Mouse (Mus musculus): ENCODE measurements at regions not wholly inside any gene's neighbourhood (a gene's known extent, or its start where the extent isn't known, plus 50 kb on each side); places are given as distances from the start of the nearest gene placed in this dataset.
A peak's percentile ranks its signal among the peaks of the same experiment; 100 is the strongest.

GRCm38 (mm10) chr13:88459474-88460173 is 361.6 kb upstream of the Edil3 start:
- Histone ChIP-seq H3K27me3 (replicated peaks; ENCODE audit: control insufficient read depth, insufficient read depth, low read length) (no peaks in the 10 kb centered on the region), H3K4me1 (ENCODE audit: control insufficient read depth, insufficient read depth, low read depth, low read length) (no peaks in the 10 kb centered on the region), H3K9ac (ENCODE audit: low read depth, low read length) (no peak overlapping the region), H3K27ac (ENCODE audit: low read depth, low read length) (no peak overlapping the region), H3K9me3 (ENCODE audit: control insufficient read depth, low read length) (no peaks in the 10 kb centered on the region), H3K36me3 (ENCODE audit: control insufficient read depth, insufficient read depth, low read length) (no peaks in the 10 kb centered on the region), H3K4me2 (ENCODE audit: low read length) (no peak overlapping the region), H3K4me3 (ENCODE audit: low read length) (no peak overlapping the region)
- WGBS, result 73% methylated on average over 2 of the region's 2 CpGs
- no peak for ATAC-seq

GRCm38 (mm10) chr13:88490104-88490503 is 331.2 kb upstream of the Edil3 start:
- Histone ChIP-seq H3K36me3 (ENCODE audit: control insufficient read depth, insufficient read depth, low read length) (no peaks in the 10 kb centered on the region), H3K4me2 (ENCODE audit: low read length) (no peak overlapping the region), H3K9me3 (ENCODE audit: control insufficient read depth, low read length) (no peaks in the 10 kb centered on the region), H3K27me3 (replicated peaks; ENCODE audit: control insufficient read depth, insufficient read depth, low read length) (no peaks in the 10 kb centered on the region), H3K4me1 (ENCODE audit: control insufficient read depth, insufficient read depth, low read depth, low read length) (no peaks in the 10 kb centered on the region), H3K9ac (ENCODE audit: low read depth, low read length) (no peak overlapping the region), H3K27ac (ENCODE audit: low read depth, low read length) (no peak overlapping the region), H3K4me3 (ENCODE audit: low read length) (no peak overlapping the region)
- WGBS, result 80% methylated on average over 10 of the region's 10 CpGs
- ATAC-seq, result no peak

DNA sequence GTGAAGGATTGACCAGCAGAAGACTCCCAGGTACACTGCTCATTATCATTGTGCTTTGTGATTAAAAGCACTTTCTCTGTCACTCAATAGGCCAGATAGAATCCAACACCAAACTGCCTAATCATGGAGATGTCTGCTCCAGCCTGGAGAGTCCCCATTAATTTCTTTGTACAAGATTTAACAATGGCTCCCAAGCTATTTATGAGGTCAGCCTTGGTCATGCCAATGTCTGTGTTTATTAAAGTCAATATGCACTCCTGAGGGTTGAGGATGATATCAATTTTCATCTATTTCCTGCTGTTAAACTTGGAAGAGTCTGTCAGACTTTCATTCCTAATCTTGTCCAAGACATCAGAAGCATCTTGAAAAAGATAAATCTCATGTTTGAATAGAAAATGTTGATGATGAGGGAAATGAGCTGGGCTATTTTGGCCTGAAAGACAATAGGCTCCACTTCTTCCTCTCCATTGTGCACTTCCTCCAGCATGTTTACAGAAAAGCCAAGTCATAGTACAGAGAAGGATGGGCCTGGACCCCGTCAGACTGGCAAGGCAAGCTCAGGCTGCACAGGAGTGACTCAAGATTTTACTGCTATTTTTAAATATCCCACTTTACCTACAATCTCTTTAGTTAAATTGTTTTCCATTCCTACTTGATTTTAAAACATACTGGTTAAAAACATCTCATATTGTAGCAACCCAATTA is 310.3 kb upstream of the Edil3 start:
- WGBS, result 72% methylated on average over 1 of the region's 1 CpGs
- Histone ChIP-seq H3K27ac (ENCODE audit: low read depth, low read length) (no peak overlapping the region), H3K4me3 (ENCODE audit: low read length) (no peak overlapping the region), H3K9ac (ENCODE audit: low read depth, low read length) (no peak overlapping the region), H3K27me3 (replicated peaks; ENCODE audit: control insufficient read depth, insufficient read depth, low read length) (no peaks in the 10 kb centered on the region), H3K4me2 (ENCODE audit: low read length) (no peak overlapping the region), H3K4me1 (ENCODE audit: control insufficient read depth, insufficient read depth, low read depth, low read length) (no peaks in the 10 kb centered on the region), H3K36me3 (ENCODE audit: control insufficient read depth, insufficient read depth, low read length) (no peaks in the 10 kb centered on the region), H3K9me3 (ENCODE audit: control insufficient read depth, low read length) (no peaks in the 10 kb centered on the region)
- no peak for ATAC-seq

DNA sequence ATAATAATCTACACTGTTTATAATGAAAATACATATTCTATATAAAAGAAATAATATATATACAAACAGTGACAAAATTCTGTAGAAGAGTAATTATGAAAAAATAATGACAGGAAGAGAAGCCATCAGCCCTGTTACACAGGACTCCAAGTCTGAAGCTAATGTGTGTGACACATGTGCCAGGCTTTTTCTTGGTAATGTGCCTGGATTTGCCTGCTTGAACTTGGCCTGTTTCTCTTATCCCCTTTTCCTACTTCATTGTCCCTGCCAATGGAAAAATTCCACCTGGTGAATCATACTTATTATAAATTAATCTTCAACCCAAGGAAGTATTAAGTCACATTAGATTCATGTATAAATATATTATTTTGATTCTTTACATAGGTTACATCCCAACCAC is 286.5 kb upstream of the Edil3 start:
- Histone ChIP-seq H3K27me3 (replicated peaks; ENCODE audit: control insufficient read depth, insufficient read depth, low read length) (no peaks in the 10 kb centered on the region), H3K9ac (ENCODE audit: low read depth, low read length) (no peak overlapping the region), H3K4me2 (ENCODE audit: low read length) (no peak overlapping the region), H3K27ac (ENCODE audit: low read depth, low read length) (no peak overlapping the region), H3K9me3 (ENCODE audit: control insufficient read depth, low read length) (no peaks in the 10 kb centered on the region), H3K4me3 (ENCODE audit: low read length) (no peak overlapping the region), H3K36me3 (ENCODE audit: control insufficient read depth, insufficient read depth, low read length) (no peaks in the 10 kb centered on the region), H3K4me1 (ENCODE audit: control insufficient read depth, insufficient read depth, low read depth, low read length) (no peaks in the 10 kb centered on the region)
- no peak for ATAC-seq

GRCm38 (mm10) chr13:88554504-88554903 is 266.8 kb upstream of the Edil3 start:
- H3K4me2 ChIP-seq (ENCODE audit: low read length), result no peak overlapping the region
- no peaks in the 10 kb centered on the region for H3K27me3 ChIP-seq (replicated peaks; ENCODE audit: control insufficient read depth, insufficient read depth, low read length)
- H3K9me3 ChIP-seq (ENCODE audit: control insufficient read depth, low read length), result no peaks in the 10 kb centered on the region
- 57% methylated on average over 2 of the region's 2 CpGs for WGBS
- H3K9ac ChIP-seq (ENCODE audit: low read depth, low read length), result no peak overlapping the region
- H3K4me1 ChIP-seq (ENCODE audit: control insufficient read depth, insufficient read depth, low read depth, low read length), result no peaks in the 10 kb centered on the region
- H3K4me3 ChIP-seq (ENCODE audit: low read length), result no peak overlapping the region
- peak; percentile 81 for ATAC-seq
- no peaks in the 10 kb centered on the region for H3K36me3 ChIP-seq (ENCODE audit: control insufficient read depth, insufficient read depth, low read length)
- no peak overlapping the region for H3K27ac ChIP-seq (ENCODE audit: low read depth, low read length)

DNA sequence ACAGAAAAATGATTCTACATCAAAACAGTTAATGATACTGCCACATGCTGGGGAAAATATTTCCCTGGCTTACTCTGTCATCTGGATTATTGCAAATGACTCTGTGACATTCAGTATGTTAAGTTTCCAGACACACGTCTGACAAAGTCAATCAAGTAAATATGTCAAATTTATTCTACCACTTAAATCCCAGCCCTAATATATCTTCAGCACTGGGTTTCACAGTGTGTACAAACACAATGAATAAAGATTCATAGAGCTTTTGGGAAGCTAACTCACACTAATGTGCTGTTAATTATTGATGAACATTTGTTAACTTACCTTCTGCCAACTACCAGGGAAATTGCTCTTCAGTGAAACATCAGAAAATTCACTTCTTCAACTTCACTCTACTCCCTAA is 256.3 kb upstream of the Edil3 start:
- Histone ChIP-seq H3K27me3 (replicated peaks; ENCODE audit: control insufficient read depth, insufficient read depth, low read length) (no peaks in the 10 kb centered on the region), H3K4me2 (ENCODE audit: low read length) (no peak overlapping the region), H3K4me3 (ENCODE audit: low read length) (no peak overlapping the region), H3K9ac (ENCODE audit: low read depth, low read length) (no peak overlapping the region), H3K27ac (ENCODE audit: low read depth, low read length) (no peak overlapping the region), H3K9me3 (ENCODE audit: control insufficient read depth, low read length) (no peaks in the 10 kb centered on the region), H3K4me1 (ENCODE audit: control insufficient read depth, insufficient read depth, low read depth, low read length) (no peaks in the 10 kb centered on the region), H3K36me3 (ENCODE audit: control insufficient read depth, insufficient read depth, low read length) (no peaks in the 10 kb centered on the region)
- no peak for ATAC-seq
- 69% methylated on average over 1 of the region's 1 CpGs for WGBS

DNA sequence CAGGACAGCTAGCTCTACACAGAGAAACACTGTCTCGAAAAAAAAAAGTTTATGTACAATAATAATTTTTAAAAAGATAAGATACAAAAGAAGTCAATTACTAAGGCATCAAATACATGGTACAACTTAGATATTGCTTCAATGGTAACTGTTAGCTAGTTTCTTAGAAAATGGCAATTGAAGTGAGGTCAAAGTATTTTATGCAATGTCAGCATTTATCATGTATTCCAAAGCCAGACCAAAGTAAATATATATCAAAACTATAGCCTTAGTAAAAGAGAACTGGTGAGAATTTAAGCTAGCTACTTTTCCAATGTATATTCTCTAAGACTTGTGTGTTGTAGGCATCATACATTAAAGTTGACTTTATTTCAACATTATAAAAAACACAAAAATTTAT is 219.0 kb upstream of the Edil3 start:
- 56% methylated on average over 1 of the region's 1 CpGs for WGBS

GRCm38 (mm10) chr13:88610610-88611009 is 210.7 kb upstream of the Edil3 start:
- no peak overlapping the region for H3K4me3 ChIP-seq (ENCODE audit: low read length)
- no peak for ATAC-seq
- no peaks in the 10 kb centered on the region for H3K27me3 ChIP-seq (replicated peaks; ENCODE audit: control insufficient read depth, insufficient read depth, low read length)
- whole genome bisulfite sequencing, result 73% methylated on average over 2 of the region's 2 CpGs
- no peak overlapping the region for H3K4me2 ChIP-seq (ENCODE audit: low read length)
- H3K4me1 ChIP-seq (ENCODE audit: control insufficient read depth, insufficient read depth, low read depth, low read length), result no peaks in the 10 kb centered on the region
- no peak overlapping the region for H3K9ac ChIP-seq (ENCODE audit: low read depth, low read length)
- no peaks in the 10 kb centered on the region for H3K36me3 ChIP-seq (ENCODE audit: control insufficient read depth, insufficient read depth, low read length)
- no peak overlapping the region for H3K27ac ChIP-seq (ENCODE audit: low read depth, low read length)
- H3K9me3 ChIP-seq (ENCODE audit: control insufficient read depth, low read length), result no peaks in the 10 kb centered on the region

More for the DNA sequence above, 219.0 kb upstream of the Edil3 start:
- Histone ChIP-seq H3K27me3 (replicated peaks; ENCODE audit: control insufficient read depth, insufficient read depth, low read length) (no peaks in the 10 kb centered on the region), H3K4me1 (ENCODE audit: control insufficient read depth, insufficient read depth, low read depth, low read length) (no peaks in the 10 kb centered on the region), H3K9ac (ENCODE audit: low read depth, low read length) (no peak overlapping the region), H3K4me3 (ENCODE audit: low read length) (no peak overlapping the region), H3K4me2 (ENCODE audit: low read length) (no peak overlapping the region), H3K27ac (ENCODE audit: low read depth, low read length) (no peak overlapping the region), H3K9me3 (ENCODE audit: control insufficient read depth, low read length) (no peaks in the 10 kb centered on the region), H3K36me3 (ENCODE audit: control insufficient read depth, insufficient read depth, low read length) (no peaks in the 10 kb centered on the region)
- ATAC-seq, result no peak

DNA sequence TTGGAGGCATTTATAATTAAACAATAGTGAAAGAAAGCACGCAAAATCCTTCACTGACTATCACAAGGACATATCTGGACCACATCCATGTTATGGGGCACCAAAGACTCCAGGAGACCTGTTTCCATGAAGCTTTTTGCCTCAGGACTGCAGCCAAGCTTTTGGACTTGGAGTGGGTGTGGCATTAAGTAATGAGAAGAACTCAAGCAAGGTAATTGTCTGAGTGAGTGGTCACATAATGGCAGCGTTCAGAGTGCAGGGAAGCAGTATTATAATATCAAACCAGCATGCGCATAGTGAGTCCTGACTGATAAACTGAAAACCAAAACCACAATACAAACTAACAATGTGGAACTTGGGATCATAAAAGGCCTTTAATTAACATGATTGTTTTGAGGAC is 208.0 kb upstream of the Edil3 start:
- H3K27ac ChIP-seq (ENCODE audit: low read depth, low read length), result no peak overlapping the region
- WGBS, result 78% methylated on average over 3 of the region's 3 CpGs
- no peak for ATAC-seq

More for the DNA sequence above, 208.0 kb upstream of the Edil3 start:
- H3K4me1 ChIP-seq (ENCODE audit: control insufficient read depth, insufficient read depth, low read depth, low read length), result no peaks in the 10 kb centered on the region
- H3K4me3 ChIP-seq (ENCODE audit: low read length), result no peak overlapping the region
- no peak overlapping the region for H3K4me2 ChIP-seq (ENCODE audit: low read length)
- no peaks in the 10 kb centered on the region for H3K36me3 ChIP-seq (ENCODE audit: control insufficient read depth, insufficient read depth, low read length)
- H3K9me3 ChIP-seq (ENCODE audit: control insufficient read depth, low read length), result no peaks in the 10 kb centered on the region
- no peaks in the 10 kb centered on the region for H3K27me3 ChIP-seq (replicated peaks; ENCODE audit: control insufficient read depth, insufficient read depth, low read length)
- no peak overlapping the region for H3K9ac ChIP-seq (ENCODE audit: low read depth, low read length)

All from hindbrain, embryonic 16.5 days (tissue).